ENCODE assay signal across 8 mouse cellular contexts in genomic region chr5:33334381-33335272, GRCm38 (mm10). TPM values are rescaled to one million over a fixed set of nuclear protein-coding genes. Genes with fewer than 3 reads are reported as not detected.
DNase-seq lines count a peak whose midpoint lies in the region; ATAC-seq and TF ChIP-seq lines count a peak whose summit lies in the region.

No protein-coding gene starts in this region.

- H3K4me2 ChIP-seq in lung, embryonic 14.5 days: peak overlapping the region; percentile 81
- H3K4me2 ChIP-seq in embryonic facial prominence, embryonic 11.5 days (ENCODE audit: low read depth, low read length): peak overlapping the region; percentile 71
- peak overlapping the region; percentile 72 for H3K4me2 ChIP-seq in intestine, embryonic 15.5 days (replicated peaks)
- peak overlapping the region; percentile 65 for H3K4me2 ChIP-seq in neural tube, embryonic 13.5 days

- no peaks in the 10 kb centered on the region for H3K27me3 ChIP-seq in lung, embryonic 14.5 days (ENCODE audit: insufficient read depth, low read length)
- H3K27me3 ChIP-seq in embryonic facial prominence, embryonic 11.5 days (ENCODE audit: control insufficient read depth, insufficient read depth, low read length): no peaks in the 10 kb centered on the region
- H3K27me3 ChIP-seq in intestine, embryonic 15.5 days (replicated peaks): no peaks in the 10 kb centered on the region
- H3K27me3 ChIP-seq in neural tube, embryonic 13.5 days: no peaks in the 10 kb centered on the region

- no peak for ATAC-seq in lung, embryonic 14.5 days (ENCODE audit: insufficient read depth)
- no peak for ATAC-seq in embryonic facial prominence, embryonic 11.5 days (replicated peaks; ENCODE audit: insufficient number of reproducible peaks, low FRiP score, low TSS enrichment, low read depth)
- no peak for ATAC-seq in intestine, embryonic 15.5 days
- 0 out of 2 replicates have a peak, but pooled peaks have one; percentile 1 for ATAC-seq in neural tube, embryonic 13.5 days (ENCODE audit: low read depth)

- WGBS in lung, embryonic 14.5 days: 18% methylated on average over 18 of the region's 18 CpGs
- 27% methylated on average over 18 of the region's 18 CpGs for WGBS in embryonic facial prominence, embryonic 11.5 days
- 20% methylated on average over 18 of the region's 18 CpGs for WGBS in intestine, embryonic 15.5 days
- 25% methylated on average over 18 of the region's 18 CpGs for WGBS in neural tube, embryonic 13.5 days

- H3K27ac ChIP-seq in lung, embryonic 14.5 days (ENCODE audit: low read depth): peak overlapping the region; percentile 88
- H3K27ac ChIP-seq in embryonic facial prominence, embryonic 11.5 days (replicated peaks; ENCODE audit: low read depth, low read length): no peak overlapping the region
- peak overlapping the region; percentile 82 for H3K27ac ChIP-seq in intestine, embryonic 15.5 days
- peak overlapping the region; percentile 90 for H3K27ac ChIP-seq in neural tube, embryonic 13.5 days (replicated peaks)

- H3K9me3 ChIP-seq in lung, embryonic 14.5 days (ENCODE audit: low read depth, low read length): no peaks in the 10 kb centered on the region
- H3K9me3 ChIP-seq in embryonic facial prominence, embryonic 11.5 days (replicated peaks; ENCODE audit: control insufficient read depth, low read length): no peaks in the 10 kb centered on the region
- no peaks in the 10 kb centered on the region for H3K9me3 ChIP-seq in intestine, embryonic 15.5 days
- no peaks in the 10 kb centered on the region for H3K9me3 ChIP-seq in neural tube, embryonic 13.5 days

- peaks cover 13% of the 10 kb centered on the region; the same call in 1 of the 2 replicates for H3K36me3 ChIP-seq in lung, embryonic 14.5 days (ENCODE audit: insufficient read depth)
- H3K36me3 ChIP-seq in embryonic facial prominence, embryonic 11.5 days (replicated peaks; ENCODE audit: control insufficient read depth, insufficient read depth, low read depth, low read length): no peaks in the 10 kb centered on the region
- peaks cover 8% of the 10 kb centered on the region; the same call in 1 of the 2 replicates for H3K36me3 ChIP-seq in intestine, embryonic 15.5 days
- H3K36me3 ChIP-seq in neural tube, embryonic 13.5 days: peaks cover 11% of the 10 kb centered on the region; the same call in 1 of the 2 replicates

- no peak for TF ChIP-seq CTCF in lung, embryonic 14.5 days (IDR thresholded peaks at IDR 0.05; ENCODE audit: low read depth)

- DNase-seq in lung, embryonic 14.5 days: no peak
- no peak for DNase-seq in lung, postnatal 10 days
- no peak for DNase-seq in embryonic facial prominence, embryonic 11.5 days (ENCODE audit: low spot score)
- no peak for DNase-seq in retina, postnatal 1 day
- DNase-seq in retina, embryonic 14.5 days (ENCODE audit: low spot score): no peak
- DNase-seq in left cerebral cortex, adult 8-10 months (ENCODE audit: low spot score in 2 of 2): no peak

- peak overlapping the region; percentile 69 for H3K9ac ChIP-seq in lung, embryonic 14.5 days
- peak overlapping the region; percentile 73 for H3K9ac ChIP-seq in embryonic facial prominence, embryonic 11.5 days (replicated peaks; ENCODE audit: low read length)
- peak overlapping the region; percentile 64 for H3K9ac ChIP-seq in intestine, embryonic 15.5 days
- H3K9ac ChIP-seq in neural tube, embryonic 13.5 days: peak overlapping the region; percentile 75

- 0 out of 2 replicates have a peak, but pooled peaks cover 7% of the 10 kb centered on the region for H3K4me1 ChIP-seq in lung, embryonic 14.5 days (ENCODE audit: insufficient read depth)
- no peaks in the 10 kb centered on the region for H3K4me1 ChIP-seq in embryonic facial prominence, embryonic 11.5 days (ENCODE audit: control insufficient read depth, insufficient read depth, low read length)
- H3K4me1 ChIP-seq in intestine, embryonic 15.5 days (replicated peaks): peaks cover 13% of the 10 kb centered on the region; the same call in 1 of the 2 replicates
- H3K4me1 ChIP-seq in neural tube, embryonic 13.5 days (replicated peaks): peaks cover 28% of the 10 kb centered on the region

- peak overlapping the region; percentile 98 for H3K4me3 ChIP-seq in lung, embryonic 14.5 days (ENCODE audit: low read depth, low read length)
- peak overlapping the region; percentile 100 for H3K4me3 ChIP-seq in embryonic facial prominence, embryonic 11.5 days (ENCODE audit: low read depth, low read length)
- peak overlapping the region; percentile 99 for H3K4me3 ChIP-seq in intestine, embryonic 15.5 days (replicated peaks)
- H3K4me3 ChIP-seq in neural tube, embryonic 13.5 days: peak overlapping the region; percentile 100

RNA-seq across cellular contexts. Expression of gene Maea, which starts 0.7 kb away (rescaled TPM):
- 125 and 127 TPM in 2 replicates for polyA plus RNA-seq in lung, embryonic 14.5 days (2014; fragmentation: Nextera tagmentation; extraction: Ambion mirVana)
- polyA plus RNA-seq in embryonic facial prominence, embryonic 11.5 days (2014; fragmentation: Nextera tagmentation; extraction: Ambion mirVana): 136 and 144 TPM in 2 replicates
- polyA plus RNA-seq in intestine, embryonic 15.5 days (2015; fragmentation: Nextera tagmentation; extraction: Ambion mirVana): 126 and 128 TPM in 2 replicates
- polyA plus RNA-seq in neural tube, embryonic 13.5 days (2015; fragmentation: Nextera tagmentation; extraction: Ambion mirVana): 115 and 123 TPM in 2 replicates
- 100 to 1,000 TPM in 1 of 4 experiments, 10 to 100 TPM in 3; 91.7 to 104 (median 98.1) TPM for total RNA-seq in left cerebral cortex, adult 8-10 months (2022)

RNA-seq across cellular contexts. Expression of gene Uvssa, which starts 43.7 kb away (rescaled TPM):
- polyA plus RNA-seq in lung, embryonic 14.5 days (2014; fragmentation: Nextera tagmentation; extraction: Ambion mirVana): 8.2 and 8.4 TPM in 2 replicates
- 6.4 and 7.3 TPM in 2 replicates for polyA plus RNA-seq in embryonic facial prominence, embryonic 11.5 days (2014; fragmentation: Nextera tagmentation; extraction: Ambion mirVana)
- 6.7 and 6.8 TPM in 2 replicates for polyA plus RNA-seq in intestine, embryonic 15.5 days (2015; fragmentation: Nextera tagmentation; extraction: Ambion mirVana)
- 7.9 and 8.6 TPM in 2 replicates for polyA plus RNA-seq in neural tube, embryonic 13.5 days (2015; fragmentation: Nextera tagmentation; extraction: Ambion mirVana)
- 1 to 10 TPM; 7.2 to 8.5 (median 8.0) TPM for total RNA-seq in left cerebral cortex, adult 8-10 months (2022)

RNA-seq across cellular contexts. Expression of gene Ctbp1, which starts 59.8 kb away (rescaled TPM):
- polyA plus RNA-seq in lung, embryonic 14.5 days (2014; fragmentation: Nextera tagmentation; extraction: Ambion mirVana): 395 and 414 TPM in 2 replicates
- polyA plus RNA-seq in embryonic facial prominence, embryonic 11.5 days (2014; fragmentation: Nextera tagmentation; extraction: Ambion mirVana): 396 and 435 TPM in 2 replicates
- 275 and 293 TPM in 2 replicates for polyA plus RNA-seq in intestine, embryonic 15.5 days (2015; fragmentation: Nextera tagmentation; extraction: Ambion mirVana)
- polyA plus RNA-seq in neural tube, embryonic 13.5 days (2015; fragmentation: Nextera tagmentation; extraction: Ambion mirVana): 505 and 526 TPM in 2 replicates
- 100 to 1,000 TPM; 306 to 326 (median 313) TPM for total RNA-seq in left cerebral cortex, adult 8-10 months (2022)
